Mouse (Mus musculus) midbrain, postnatal 0 days (tissue): ENCODE measurements around the gene Phf5a. TPM values are rescaled to one million over a fixed set of nuclear protein-coding genes. Genes with fewer than 3 reads are reported as not detected.

Experiments used
- ATAC-seq: fragments of 200-750 bp; cut with Nextera tagmentation; 2 replicates; pipeline ENCODE4 v1.8.0; 2017; ENCODE audit warnings: moderate number of reproducible peaks, mild to moderate bottlenecking, moderate TSS enrichment, moderate library complexity; ENCODE audit not compliant: low FRiP score
- DNase-seq: peaks from one replicate; pipeline ENCODE4 v3.0.0-alpha.2; 2015; ENCODE audit warnings: low spot score
- H3K27ac ChIP-seq: fragments of 300-500 bp; sonication (generic); 2 replicates; pipeline ENCODE4 v1.5.1; 2014; ENCODE audit warnings: low read depth, mild to moderate bottlenecking, low read length, mixed read lengths
- H3K27me3 ChIP-seq: fragments of 300-500 bp; sonication (generic); 2 replicates; pipeline ENCODE4 v1.6.1; 2014; ENCODE audit warnings: low read length, control low read depth, mixed read lengths; ENCODE audit not compliant: insufficient read depth
- H3K36me3 ChIP-seq: fragments of 300-500 bp; sonication (generic); 2 replicates; pipeline ENCODE4 v1.6.1; 2014; ENCODE audit warnings: low read length, control low read depth, mixed read lengths; ENCODE audit not compliant: insufficient read depth
- H3K4me1 ChIP-seq: fragments of 300-500 bp; sonication (generic); 2 replicates; pipeline ENCODE4 v1.6.1; 2014; ENCODE audit warnings: mild to moderate bottlenecking, control low read depth, antibody characterized with exemption, low read length, mixed read lengths; ENCODE audit not compliant: insufficient read depth
- H3K4me2 ChIP-seq: fragments of 300-500 bp; sonication (generic); 2 replicates; pipeline ENCODE4 v1.6.1; 2014; ENCODE audit warnings: low read depth, mild to moderate bottlenecking, low read length, mixed read lengths; ENCODE audit not compliant: poor library complexity, severe bottlenecking
- H3K4me3 ChIP-seq: fragments of 300-500 bp; sonication (generic); 2 replicates; pipeline ENCODE4 v1.5.1; 2014; ENCODE audit warnings: low read depth, mild to moderate bottlenecking, low read length, moderate library complexity
- H3K9ac ChIP-seq: fragments of 300-500 bp; sonication (generic); replicated peaks from 2 replicates; pipeline ENCODE4 v1.6.1; 2014; ENCODE audit warnings: mild to moderate bottlenecking, low read length, moderate library complexity, mixed read lengths; ENCODE audit not compliant: poor library complexity, severe bottlenecking
- H3K9me3 ChIP-seq: fragments of 300-500 bp; sonication (generic); 2 replicates; pipeline ENCODE4 v1.6.1; 2016; ENCODE audit warnings: low read length, control low read depth
- CTCF ChIP-seq: IDR thresholded peaks from 2 replicates; pipeline ENCODE4 v1.5.1; 2016; ENCODE audit warnings: antibody characterized with exemption, mild to moderate bottlenecking
- WGBS: fragments of 180-500 bp; shearing (Covaris S2); extraction: QIAGEN DNeasy Blood & Tissue Kit; methylation state at CpG from one replicate; pipeline ENCODE4 v1.1.7; 2014; 5-methylcytosine and 5-hydroxymethylcytosine counted together
- polyA plus RNA-seq: library from polyadenylated mRNA; unstranded; fragments of >200 nt; fragmentation: Nextera tagmentation; extraction: Ambion mirVana; gene quantifications from 2 replicates; pipeline ENCODE4 v1.2.1, GENCODE M21; 2015
- total RNA-seq: library from RNA; depleted of rRNA; stranded (reverse); fragments of >200 nt; gene quantifications from 2 replicates; pipeline ENCODE4 v1.2.3, GENCODE M21; 2014; rRNA removed

The Phf5a gene
- total and polyA plus RNA-seq, 2 experiments from 2014 or later, result 34.1 to 107 TPM

DNA sequence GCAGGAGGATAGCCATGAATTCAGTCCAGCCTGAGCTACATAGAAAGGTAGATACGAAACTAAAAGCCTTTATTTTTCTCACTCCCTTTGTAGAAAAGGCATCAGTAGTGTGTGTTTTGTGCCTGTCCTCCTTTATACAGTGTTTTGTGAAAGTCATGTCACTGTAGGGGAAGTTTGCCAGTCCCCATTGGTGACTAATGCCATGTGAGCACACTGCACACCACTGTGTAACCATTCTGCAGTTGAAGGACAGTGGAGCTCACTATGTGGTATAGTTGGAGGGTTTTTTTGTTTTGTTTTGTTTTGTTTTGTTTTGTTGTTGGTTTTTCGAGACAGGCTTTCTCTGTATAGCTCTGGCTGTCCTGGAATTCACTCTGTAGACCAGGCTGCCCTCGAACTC is 53.3 kb downstream of the Phf5a start:
- no peak overlapping the region for H3K27ac ChIP-seq
- H3K36me3 ChIP-seq, result peaks cover 50% of the 10 kb centered on the region
- H3K4me1 ChIP-seq, result no peaks in the 10 kb centered on the region
- no peak overlapping the region for H3K4me3 ChIP-seq
- TF ChIP-seq CTCF, result no peak
- no peak overlapping the region for H3K9ac ChIP-seq
- H3K4me2 ChIP-seq, result no peak overlapping the region
- DNase-seq (no peak), ATAC-seq (no peak)
- WGBS, result 89% methylated on average over 3 of the region's 3 CpGs
- H3K9me3 ChIP-seq, result no peaks in the 10 kb centered on the region
- no peaks in the 10 kb centered on the region for H3K27me3 ChIP-seq

DNA sequence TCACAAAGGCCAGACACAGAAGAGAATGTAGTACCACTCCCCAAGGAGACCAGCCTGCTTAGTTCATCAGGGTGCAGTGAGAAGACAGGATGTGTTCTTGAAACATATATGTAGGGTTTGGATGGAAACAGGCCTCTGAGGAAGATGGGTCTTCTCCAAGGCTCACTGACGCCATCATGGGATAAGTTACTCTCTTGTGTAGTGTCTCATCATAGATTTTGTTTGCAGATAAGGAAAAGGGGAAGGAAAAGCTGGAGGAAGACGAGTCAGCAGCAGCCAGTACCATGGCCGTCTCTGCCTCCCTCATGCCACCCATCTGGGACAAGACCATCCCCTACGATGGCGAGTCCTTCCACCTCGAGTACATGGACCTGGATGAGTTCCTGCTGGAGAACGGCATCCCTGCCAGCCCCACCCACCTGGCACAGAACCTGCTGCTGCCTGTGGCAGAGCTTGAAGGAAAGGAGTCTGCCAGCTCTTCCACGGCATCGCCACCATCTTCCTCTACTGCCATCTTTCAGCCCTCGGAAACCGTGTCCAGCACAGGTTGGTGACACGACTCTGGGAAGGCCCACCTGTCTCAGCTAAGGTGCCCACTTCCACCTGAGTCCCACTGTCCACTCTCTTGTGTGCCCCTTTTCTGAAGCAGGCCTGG is 56.9 kb downstream of the Phf5a start:
- WGBS, result 94% methylated on average over 12 of the region's 12 CpGs

More for the DNA sequence above, 56.9 kb downstream of the Phf5a start:
- ATAC-seq (no peak), DNase-seq (no peak)
- peaks cover 32% of the 10 kb centered on the region for H3K36me3 ChIP-seq
- no peak overlapping the region for H3K4me3 ChIP-seq
- no peaks in the 10 kb centered on the region for H3K27me3 ChIP-seq
- no peak overlapping the region for H3K27ac ChIP-seq
- peaks cover 6% of the 10 kb centered on the region for H3K4me1 ChIP-seq
- no peak for TF ChIP-seq CTCF
- no peak overlapping the region for H3K9ac ChIP-seq
- no peak overlapping the region for H3K4me2 ChIP-seq
- H3K9me3 ChIP-seq, result no peaks in the 10 kb centered on the region

Other genes with a start within 250 kb of the Phf5a start
- 26.6 and 28.4 TPM in 2 replicates for gene L3mbtl2, start 208.0 kb downstream of the Phf5a start, total RNA-seq
- 27.0 and 28.9 TPM in 2 replicates for gene L3mbtl2, start 208.0 kb downstream of the Phf5a start, polyA plus RNA-seq
- 44.6 and 61.5 TPM in 2 replicates for gene Chadl, start 174.6 kb downstream of the Phf5a start, total RNA-seq
- 63.9 and 65.6 TPM in 2 replicates for gene Chadl, start 174.6 kb downstream of the Phf5a start, polyA plus RNA-seq
- 147 and 154 TPM in 2 replicates for gene Zc3h7b, start 126.9 kb downstream of the Phf5a start, total RNA-seq
- gene Zc3h7b, start 126.9 kb downstream of the Phf5a start, polyA plus RNA-seq, result 43.9 TPM in 2 replicates
- 154 and 183 TPM in 2 replicates for gene Rangap1, start 126.4 kb downstream of the Phf5a start, total RNA-seq
- gene Rangap1, start 126.4 kb downstream of the Phf5a start, polyA plus RNA-seq, result 142 and 146 TPM in 2 replicates
- gene Tef, start 69.5 kb downstream of the Phf5a start, total RNA-seq, result 60.1 and 60.6 TPM in 2 replicates
- 23.6 and 25.4 TPM in 2 replicates for gene Tef, start 69.5 kb downstream of the Phf5a start, polyA plus RNA-seq
- gene Tob2, start 13.1 kb downstream of the Phf5a start, total RNA-seq, result 10.9 and 15.4 TPM in 2 replicates
- 12.2 and 14.2 TPM in 2 replicates for gene Tob2, start 13.1 kb downstream of the Phf5a start, polyA plus RNA-seq
- gene Aco2, start 398 bp upstream of the Phf5a start, total RNA-seq, result 380 and 412 TPM in 2 replicates
- gene Aco2, start 398 bp upstream of the Phf5a start, polyA plus RNA-seq, result 257 and 279 TPM in 2 replicates
- 46.5 and 49.5 TPM in 2 replicates for gene Polr3h, start 54.3 kb upstream of the Phf5a start, total RNA-seq
- 77.0 and 80.3 TPM in 2 replicates for gene Polr3h, start 54.3 kb upstream of the Phf5a start, polyA plus RNA-seq
- 172 and 196 TPM in 2 replicates for gene Csdc2, start 64.8 kb upstream of the Phf5a start, total RNA-seq
- 323 and 327 TPM in 2 replicates for gene Csdc2, start 64.8 kb upstream of the Phf5a start, polyA plus RNA-seq
- 157 and 172 TPM in 2 replicates for gene Pmm1, start 89.0 kb upstream of the Phf5a start, total RNA-seq
- 122 and 134 TPM in 2 replicates for gene Pmm1, start 89.0 kb upstream of the Phf5a start, polyA plus RNA-seq
- not detected in 2 replicates for gene 1700029P11Rik, start 108.6 kb upstream of the Phf5a start, total RNA-seq
- gene 1700029P11Rik, start 108.6 kb upstream of the Phf5a start, polyA plus RNA-seq, result not detected in 2 replicates
- gene Xrcc6, start 115.9 kb upstream of the Phf5a start, total RNA-seq, result 25.6 and 28.3 TPM in 2 replicates
- 23.2 and 28.2 TPM in 2 replicates for gene Xrcc6, start 115.9 kb upstream of the Phf5a start, polyA plus RNA-seq
- gene Desi1, start 162.0 kb upstream of the Phf5a start, total RNA-seq, result 26.9 and 31.2 TPM in 2 replicates
- 43.9 and 45.7 TPM in 2 replicates for gene Desi1, start 162.0 kb upstream of the Phf5a start, polyA plus RNA-seq
- gene Snu13, start 175.7 kb upstream of the Phf5a start, total RNA-seq, result 174 and 179 TPM in 2 replicates
- gene Snu13, start 175.7 kb upstream of the Phf5a start, polyA plus RNA-seq, result 242 and 274 TPM in 2 replicates
- gene 4930407I10Rik, start 187.2 kb upstream of the Phf5a start, total RNA-seq, result 0.05 TPM in 1 of 2 replicates, not detected in the other
- gene 4930407I10Rik, start 187.2 kb upstream of the Phf5a start, polyA plus RNA-seq, result not detected in 2 replicates
- not detected in 2 replicates for gene Mei1, start 198.1 kb upstream of the Phf5a start, total RNA-seq
- 0.12 and 0.16 TPM in 2 replicates for gene Mei1, start 198.1 kb upstream of the Phf5a start, polyA plus RNA-seq